Mouse (Mus musculus) left cerebral cortex, adult 18-20 months (tissue): ENCODE measurements around the gene Gm14295. TPM values are rescaled to one million over a fixed set of nuclear protein-coding genes. Genes with fewer than 3 reads are reported as not detected.
"Not testable (repeated sequence)": the region's sequence is repeated elsewhere in the genome, so short reads cannot be mapped to it uniquely, and the experiment has no call there.

Experiments
- DNase-seq, 2 experiments: peaks; one replicate each; pipeline ENCODE4 v3.0.0; 2021 to 2022; ENCODE audit warnings: low spot score in 2 of 2, mixed read lengths in 1 of 2
- long read RNA-seq, 2 experiments: library from polyadenylated mRNA; stranded (forward); transcript quantifications; one replicate each; pipeline ENCODE4 v2.0.0; 2021
- total RNA-seq, 2 experiments: library from RNA; stranded (reverse); gene quantifications; 2 replicates each; pipeline ENCODE4 v1.2.3; 2021

Gene Gm14295
- 10 to 100 TPM; 18.6 to 20.2 TPM for total RNA-seq
- long read RNA-seq, experiment 1, transcript Gm14295-201 (4 exons, 1,213 nt): major isoform, 15 of 15 reads
- long read RNA-seq, experiment 1, partial matches to known transcripts: 0 of 15 reads
- long read RNA-seq, experiment 1, other reads (novel, unspliced or antisense): 0 of 15 reads
- long read RNA-seq, experiment 2, transcript Gm14295-201 (4 exons, 1,213 nt): major isoform, 8 of 12 reads
- long read RNA-seq, experiment 2, partial matches to known transcripts: 0 of 12 reads
- long read RNA-seq, experiment 2, other reads (novel, unspliced or antisense): 4 of 12 reads

DNA sequence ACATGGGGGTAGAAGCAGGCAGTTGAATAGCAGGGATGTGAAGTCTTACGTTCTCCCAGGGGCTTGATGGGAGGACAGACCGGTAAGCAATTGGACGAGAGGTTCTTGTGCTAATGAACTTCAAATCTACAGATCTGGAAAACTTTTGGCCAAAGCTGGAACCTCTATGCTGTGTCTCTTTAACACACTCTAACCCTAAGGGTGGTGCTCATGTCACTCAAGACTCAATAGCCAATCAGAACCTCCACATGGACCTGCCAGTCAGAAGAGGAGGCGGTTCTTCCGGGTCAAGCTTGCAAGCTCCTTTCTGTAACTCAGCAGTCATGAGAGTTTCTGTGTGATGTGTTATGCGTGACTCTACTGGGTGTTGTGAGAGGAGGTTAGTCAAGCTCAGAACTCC is at the start of gene Gm14295:
Gene Gm14295 (plus strand): TSS at position 301 of the 400 bp plus-strand sequence.
- not testable (repeated sequence) for DNase-seq

DNA sequence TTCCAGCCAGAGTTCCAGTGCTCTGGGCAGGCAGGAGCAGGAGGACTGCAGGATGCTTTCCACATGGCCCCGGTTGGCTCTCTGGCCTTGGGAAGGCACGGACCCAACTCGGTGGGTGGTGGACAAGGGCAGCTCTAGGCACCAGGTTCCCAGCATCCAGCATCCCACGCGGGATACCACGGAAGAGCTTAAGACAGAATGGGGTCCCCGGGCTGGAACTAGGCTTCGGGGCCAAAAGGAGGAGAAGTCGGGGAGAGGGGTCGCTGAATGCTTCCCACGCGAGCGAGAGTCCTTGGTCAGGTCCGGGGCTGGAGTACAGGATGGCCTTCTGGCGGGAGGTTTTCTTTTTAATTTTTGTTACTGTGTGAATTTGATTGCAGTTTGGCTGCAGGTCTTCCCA is 373 bp downstream of the Gm14295 start:
- DNase-seq: not testable (repeated sequence)

- not testable (repeated sequence) for DNase-seq
These were observed 32.4 kb downstream of the Gm14295 start, which contains the start of gene Gm14408 for GRCm38 (mm10) chr2:176830840-176831239. TSS of gene Gm14408 (plus strand) at chr2:176831140.

Other genes starting within 250 kb of the Gm14295 start
- gene Gm14308, start 162.3 kb upstream of the Gm14295 start, total RNA-seq: 1 to 10 TPM; 8.3 to 8.8 TPM
- gene Zfp973, start 128.1 kb upstream of the Gm14295 start, total RNA-seq: 10 to 100 TPM; 13.2 to 14.4 TPM
- 10 to 100 TPM; 29.4 to 36.2 TPM for gene Gm14305, start 90.3 kb upstream of the Gm14295 start, total RNA-seq
- gene Gm14408, start 32.5 kb downstream of the Gm14295 start, total RNA-seq: not detected
- 10 to 100 TPM; 15.8 to 17.3 TPM for gene Gm14296, start 129.2 kb downstream of the Gm14295 start, total RNA-seq
- gene Gm14419, start 202.3 kb downstream of the Gm14295 start, total RNA-seq: 10 to 100 TPM; 65.1 to 67.9 TPM